Mouse (Mus musculus): ENCODE measurements at regions not wholly inside any gene's neighbourhood (a gene's known extent, or its start where the extent isn't known, plus 50 kb on each side); places are given as distances from the start of the nearest gene placed in this dataset.

DNA sequence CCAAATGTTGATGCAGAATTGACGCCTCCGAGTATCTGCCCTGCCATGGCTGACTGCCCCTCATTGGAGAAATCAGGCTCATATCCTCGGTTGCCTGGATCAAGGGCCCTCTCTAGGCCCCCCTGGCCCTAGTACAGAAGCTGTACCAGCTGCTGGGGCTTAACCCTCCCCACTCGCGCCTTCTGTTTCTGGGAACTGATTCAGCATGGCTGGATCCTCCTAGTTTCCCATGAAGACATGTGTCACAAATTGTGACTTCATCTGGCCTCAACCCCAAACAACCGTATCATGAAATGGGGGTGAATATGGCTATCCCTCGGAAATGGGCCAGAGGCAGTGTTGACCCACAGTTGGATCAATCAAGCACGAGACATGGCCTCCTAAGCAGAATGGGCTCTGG lies 95.1 kb downstream of the Edn3 start:
- TF ChIP-seq CTCF (IDR thresholded peaks at IDR 0.05; ENCODE audit: low read depth, low read length) (no peak), POLR2A (IDR thresholded peaks at IDR 0.05; ENCODE audit: borderline replicate concordance, low read depth, low read length) (no peak)

Data from bone marrow macrophage, adult 2 months (primary cell).